Mouse (Mus musculus) heart, embryonic 16.5 days (tissue): ENCODE measurements around the gene Heatr9. TPM values are rescaled to one million over a fixed set of nuclear protein-coding genes. Genes with fewer than 3 reads are reported as not detected.
"Not testable (repeated sequence)": the region's sequence is repeated elsewhere in the genome, so short reads cannot be mapped to it uniquely, and the experiment has no call there.

Experiments
- ATAC-seq: fragments of 200-750 bp; cut with Nextera tagmentation; replicated peaks from 2 replicates; pipeline ENCODE4 v1.8.0; 2017; ENCODE audit warnings: moderate number of reproducible peaks; ENCODE audit not compliant: insufficient read depth, low FRiP score; ENCODE audit errors: extremely low read depth
- H3K27ac ChIP-seq: fragments of 300-500 bp; sonication (generic); 2 replicates; pipeline ENCODE4 v1.5.1; 2014; ENCODE audit warnings: mild to moderate bottlenecking, low read length, control low read depth, moderate library complexity
- H3K27me3 ChIP-seq: fragments of 300-500 bp; sonication (generic); 2 replicates; pipeline ENCODE4 v1.6.1; 2014; ENCODE audit warnings: low read length, mixed read lengths; ENCODE audit not compliant: control insufficient read depth, insufficient read depth
- H3K36me3 ChIP-seq: fragments of 300-500 bp; sonication (generic); 2 replicates; pipeline ENCODE4 v1.6.1; 2014; ENCODE audit not compliant: control insufficient read depth, insufficient read depth
- H3K4me1 ChIP-seq: fragments of 300-500 bp; sonication (generic); 2 replicates; pipeline ENCODE4 v1.6.1; 2014; ENCODE audit warnings: low read length, mixed read lengths; ENCODE audit not compliant: control insufficient read depth, insufficient read depth
- H3K4me2 ChIP-seq: fragments of 300-500 bp; sonication (generic); 2 replicates; pipeline ENCODE4 v1.6.1; 2014; ENCODE audit warnings: low read depth, mild to moderate bottlenecking, control low read depth, low read length
- H3K4me3 ChIP-seq: fragments of 300-500 bp; sonication (generic); 2 replicates; pipeline ENCODE4 v1.5.1; 2014; ENCODE audit warnings: mild to moderate bottlenecking, control low read depth, low read length
- H3K9ac ChIP-seq: fragments of 300-500 bp; sonication (generic); 2 replicates; pipeline ENCODE4 v1.6.1; 2014; ENCODE audit warnings: low read length, control low read depth
- H3K9me3 ChIP-seq: fragments of 300-500 bp; sonication (generic); replicated peaks from 2 replicates; pipeline ENCODE4 v1.6.1; 2016; ENCODE audit warnings: low read length; ENCODE audit not compliant: control insufficient read depth
- WGBS: fragments of 180-500 bp; shearing (Covaris S2); extraction: QIAGEN DNeasy Blood & Tissue Kit; methylation state at CpG from one replicate; pipeline ENCODE4 v1.1.7; 2014; 5-methylcytosine and 5-hydroxymethylcytosine counted together
- polyA plus RNA-seq: library from polyadenylated mRNA; unstranded; fragments of >200 nt; fragmentation: Nextera tagmentation; extraction: Ambion mirVana; gene quantifications from 2 replicates; pipeline ENCODE4 v1.2.1, GENCODE M21; 2015

Heatr9 gene
- polyA plus RNA-seq, 1 experiment from 2014 or later = 0.07 TPM

DNA sequence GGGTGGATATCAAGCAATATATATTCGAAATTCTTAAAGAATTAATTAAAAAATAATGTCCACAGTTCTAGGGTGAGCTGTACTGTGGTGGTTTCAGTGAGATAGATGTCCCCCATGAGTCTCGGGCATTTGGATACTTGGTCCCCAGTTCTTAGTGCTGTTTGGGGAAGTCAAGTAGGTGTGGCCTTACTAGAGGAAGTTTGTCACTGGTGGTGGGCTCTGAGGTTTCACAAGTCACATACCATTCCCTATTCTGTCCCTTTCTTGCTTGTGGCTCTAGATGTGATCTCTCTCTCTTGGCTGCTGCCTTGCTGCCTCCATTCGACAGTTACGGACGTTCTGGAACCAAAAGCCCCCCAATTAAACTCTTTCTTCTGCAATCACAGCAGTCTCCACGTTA is 38.4 kb upstream of the Heatr9 start:
- no peak for ATAC-seq
- Histone ChIP-seq H3K36me3 (no peaks in the 10 kb centered on the region), H3K4me1 (no peaks in the 10 kb centered on the region), H3K27me3 (no peaks in the 10 kb centered on the region), H3K27ac (no peak overlapping the region), H3K9ac (no peak overlapping the region), H3K4me2 (no peak overlapping the region), H3K4me3 (no peak overlapping the region), H3K9me3 (no peaks in the 10 kb centered on the region)
- 63% methylated on average over 6 of the region's 6 CpGs for WGBS

DNA sequence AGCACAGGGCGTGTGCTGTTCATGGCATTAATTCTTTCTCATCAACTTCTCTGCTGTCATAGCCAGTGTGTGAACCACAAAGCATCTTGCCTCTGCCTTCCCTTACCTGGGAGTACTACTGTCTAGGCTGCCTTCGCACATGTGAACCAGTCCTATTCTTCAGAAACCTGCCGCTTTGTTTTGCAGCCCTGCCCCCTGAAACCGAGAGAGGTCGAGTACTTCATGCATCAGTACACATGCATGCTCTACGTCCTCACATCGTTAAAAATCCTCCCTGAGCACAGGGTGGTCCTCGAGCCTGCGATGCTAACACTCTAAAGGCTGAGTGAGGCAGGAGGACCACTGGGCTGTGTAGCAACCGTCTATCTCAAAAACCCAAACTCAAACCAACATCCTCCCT is 35.1 kb upstream of the Heatr9 start:
- H3K4me2 ChIP-seq = no peak overlapping the region
- H3K36me3 ChIP-seq = no peaks in the 10 kb centered on the region
- no peak overlapping the region for H3K9ac ChIP-seq
- no peaks in the 10 kb centered on the region for H3K27me3 ChIP-seq
- no peak for ATAC-seq
- H3K4me3 ChIP-seq = no peak overlapping the region
- no peaks in the 10 kb centered on the region for H3K4me1 ChIP-seq
- H3K27ac ChIP-seq = no peak overlapping the region
- no peaks in the 10 kb centered on the region for H3K9me3 ChIP-seq
- WGBS = 72% methylated on average over 10 of the region's 10 CpGs

DNA sequence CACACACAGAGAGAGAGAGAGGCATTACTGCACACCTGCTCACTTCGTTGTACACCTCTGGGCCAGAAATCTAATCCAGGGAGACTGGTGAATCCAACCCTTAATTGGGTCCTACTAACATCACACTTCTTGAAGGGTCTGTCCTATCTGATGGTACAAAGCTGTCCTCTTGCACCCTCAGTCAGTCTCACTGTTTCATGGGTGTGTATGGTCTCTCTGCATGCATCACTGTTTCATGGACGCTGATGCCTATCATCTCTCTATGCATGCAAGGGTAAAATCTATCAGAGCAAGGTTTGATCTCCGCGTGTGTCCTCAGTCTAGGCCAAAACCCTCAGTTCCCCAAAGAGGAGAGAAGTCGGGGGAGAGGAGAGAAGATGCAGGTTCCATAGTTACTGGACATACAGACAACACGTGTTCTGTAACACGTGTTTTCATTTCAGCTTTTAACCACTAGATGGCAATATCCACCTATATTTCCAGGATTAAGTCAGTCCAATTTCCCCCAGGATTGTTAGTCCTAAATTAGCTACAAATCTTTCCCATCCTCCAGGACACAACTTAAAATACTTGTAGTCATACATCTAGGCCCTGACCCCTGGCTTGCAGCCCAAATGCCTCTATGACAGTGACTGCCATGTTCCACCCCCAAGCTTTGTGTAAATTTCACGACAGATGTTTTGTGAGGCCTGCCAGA is 34.3 kb upstream of the Heatr9 start:
- Histone ChIP-seq H3K4me2 (no peak overlapping the region), H3K9ac (0 out of 2 replicates have a peak overlapping the region, but pooled peaks have one; percentile 17), H3K27ac (no peak overlapping the region), H3K27me3 (no peaks in the 10 kb centered on the region), H3K4me3 (no peak overlapping the region), H3K36me3 (no peaks in the 10 kb centered on the region), H3K9me3 (no peaks in the 10 kb centered on the region), H3K4me1 (no peaks in the 10 kb centered on the region)
- peak; percentile 60; the same call in 1 of the 2 replicates for ATAC-seq
- 27% methylated on average over 8 of the region's 8 CpGs for WGBS

DNA sequence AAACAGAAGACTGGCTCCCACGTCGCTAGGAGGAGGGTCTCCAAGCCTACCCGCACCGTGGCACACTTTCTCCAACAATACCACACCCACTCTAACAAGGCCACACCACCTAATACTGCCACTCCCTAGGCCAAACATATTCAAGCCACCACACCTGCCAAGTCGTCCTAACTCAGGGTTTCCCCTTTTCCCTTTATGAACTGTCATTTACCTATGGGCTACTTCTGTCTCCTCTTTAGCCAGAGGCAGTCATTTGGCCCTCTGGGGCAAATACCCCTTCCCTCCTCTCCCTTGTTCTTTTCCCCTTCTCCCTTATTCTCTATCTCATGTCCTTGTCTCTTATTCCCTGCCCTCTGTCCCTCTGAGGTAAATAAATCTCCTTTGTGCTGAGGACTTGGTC is 29.7 kb upstream of the Heatr9 start:
- no peak for ATAC-seq
- Histone ChIP-seq H3K4me1 (no peaks in the 10 kb centered on the region), H3K9me3 (no peaks in the 10 kb centered on the region), H3K9ac (no peak overlapping the region), H3K4me2 (no peak overlapping the region), H3K27ac (no peak overlapping the region), H3K27me3 (no peaks in the 10 kb centered on the region), H3K36me3 (no peaks in the 10 kb centered on the region), H3K4me3 (no peak overlapping the region)
- 84% methylated on average over 5 of the region's 5 CpGs for WGBS

DNA sequence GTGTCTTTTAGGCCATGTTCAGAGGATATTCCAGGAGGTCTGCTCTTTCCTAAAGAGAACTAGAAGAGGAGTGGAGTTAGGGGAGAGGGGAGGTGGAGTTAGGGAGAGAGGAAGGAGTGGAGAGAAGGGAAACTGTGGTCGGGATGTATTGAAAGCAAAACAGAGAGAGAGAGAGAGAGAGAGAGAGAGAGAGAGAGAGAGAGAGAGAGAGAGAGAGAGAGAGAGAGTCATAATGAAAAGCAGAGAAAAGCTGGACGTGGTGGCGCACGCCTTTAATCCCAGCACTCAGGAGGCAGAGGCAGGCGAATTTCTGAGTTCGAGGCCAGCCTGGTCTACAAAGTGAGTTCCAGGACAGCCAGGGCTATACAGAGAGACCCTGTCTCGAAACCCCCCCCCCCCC is 29.1 kb upstream of the Heatr9 start:
- H3K36me3 ChIP-seq, H3K9me3 ChIP-seq, H3K9ac ChIP-seq, ATAC-seq, H3K4me2 ChIP-seq, H3K27ac ChIP-seq, H3K4me3 ChIP-seq, H3K4me1 ChIP-seq, H3K27me3 ChIP-seq: not testable (repeated sequence)
- 84% methylated on average over 7 of the region's 7 CpGs for WGBS

DNA sequence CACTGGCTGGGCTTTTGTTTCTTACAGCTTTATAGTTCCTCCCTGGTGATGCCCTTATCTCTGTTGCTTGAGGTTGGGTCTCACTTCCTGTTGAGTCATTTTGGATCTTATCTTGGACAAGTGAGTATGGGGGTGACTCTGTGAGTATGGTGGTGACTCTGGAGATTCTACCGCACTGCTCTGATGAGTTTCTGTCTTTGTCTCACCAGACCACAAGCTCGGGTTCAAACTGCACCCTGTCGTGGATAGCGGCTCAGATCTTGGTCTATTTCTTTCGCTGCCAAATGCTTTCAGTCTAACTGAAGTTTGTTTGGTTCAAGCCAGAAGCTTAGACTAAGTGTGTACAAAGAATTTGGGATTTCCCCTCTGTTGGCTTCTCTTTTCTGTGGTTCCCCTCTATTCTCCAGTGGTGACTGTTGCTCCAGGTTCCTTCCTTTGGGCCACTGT is 28.2 kb upstream of the Heatr9 start:
- no peak overlapping the region for H3K4me3 ChIP-seq
- no peak overlapping the region for H3K9ac ChIP-seq
- no peaks in the 10 kb centered on the region for H3K4me1 ChIP-seq
- H3K27me3 ChIP-seq = no peaks in the 10 kb centered on the region
- WGBS = 71% methylated on average over 5 of the region's 5 CpGs
- H3K4me2 ChIP-seq = no peak overlapping the region
- no peaks in the 10 kb centered on the region for H3K36me3 ChIP-seq
- H3K9me3 ChIP-seq = no peaks in the 10 kb centered on the region
- ATAC-seq = no peak
- no peak overlapping the region for H3K27ac ChIP-seq

DNA sequence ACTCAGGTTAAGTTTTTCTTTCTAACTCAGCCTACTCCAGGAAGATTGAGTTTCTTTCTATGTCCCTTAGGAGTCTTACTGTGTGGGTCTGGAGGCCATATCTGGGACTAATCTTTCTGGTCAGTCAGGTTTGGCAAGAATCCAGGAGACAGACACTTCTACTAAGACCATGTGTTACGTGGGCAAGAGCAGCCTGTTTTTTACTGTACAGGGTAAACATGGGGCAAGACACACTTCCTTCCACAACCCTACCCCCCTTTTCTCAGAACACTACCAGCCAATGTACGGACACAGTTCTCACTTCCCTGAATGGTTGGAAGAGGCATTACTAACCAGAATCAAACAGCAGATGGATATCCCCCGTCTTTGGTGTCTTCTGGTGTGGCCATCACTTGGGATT is 22.2 kb upstream of the Heatr9 start:
- Histone ChIP-seq H3K9ac (no peak overlapping the region), H3K36me3 (no peaks in the 10 kb centered on the region), H3K27me3 (no peaks in the 10 kb centered on the region), H3K4me1 (no peaks in the 10 kb centered on the region), H3K9me3 (0 out of 2 replicates have a peak, but pooled peaks cover 3% of the 10 kb centered on the region), H3K4me3 (no peak overlapping the region), H3K4me2 (no peak overlapping the region), H3K27ac (no peak overlapping the region)
- WGBS = 53% methylated on average over 3 of the region's 3 CpGs
- ATAC-seq = no peak

DNA sequence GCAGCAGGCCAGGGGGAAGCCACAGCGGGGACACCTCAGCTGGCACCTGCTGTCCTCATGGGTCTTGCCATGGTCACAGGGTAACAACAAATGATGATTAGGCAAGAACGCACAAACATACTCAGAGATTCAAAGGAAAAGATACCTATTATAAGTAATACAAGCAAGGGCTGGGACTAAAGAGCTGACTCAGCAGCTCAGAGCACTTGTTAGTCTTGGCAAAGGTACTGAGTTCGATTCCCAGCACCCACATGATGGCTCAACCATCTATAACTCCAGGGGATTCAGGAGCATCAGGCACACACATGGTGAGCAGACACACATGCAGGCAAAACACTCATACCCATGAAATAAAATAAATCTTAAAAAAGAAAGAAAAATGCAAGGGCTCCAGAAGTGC is 19.4 kb upstream of the Heatr9 start:
- no peak for ATAC-seq
- WGBS = 84% methylated on average over 3 of the region's 3 CpGs
- no peak overlapping the region for H3K4me3 ChIP-seq
- H3K4me1 ChIP-seq = no peaks in the 10 kb centered on the region
- no peak overlapping the region for H3K27ac ChIP-seq
- no peaks in the 10 kb centered on the region for H3K27me3 ChIP-seq
- H3K4me2 ChIP-seq = no peak overlapping the region
- H3K9ac ChIP-seq = no peak overlapping the region
- 0 out of 2 replicates have a peak, but pooled peaks cover 3% of the 10 kb centered on the region for H3K9me3 ChIP-seq
- no peaks in the 10 kb centered on the region for H3K36me3 ChIP-seq

DNA sequence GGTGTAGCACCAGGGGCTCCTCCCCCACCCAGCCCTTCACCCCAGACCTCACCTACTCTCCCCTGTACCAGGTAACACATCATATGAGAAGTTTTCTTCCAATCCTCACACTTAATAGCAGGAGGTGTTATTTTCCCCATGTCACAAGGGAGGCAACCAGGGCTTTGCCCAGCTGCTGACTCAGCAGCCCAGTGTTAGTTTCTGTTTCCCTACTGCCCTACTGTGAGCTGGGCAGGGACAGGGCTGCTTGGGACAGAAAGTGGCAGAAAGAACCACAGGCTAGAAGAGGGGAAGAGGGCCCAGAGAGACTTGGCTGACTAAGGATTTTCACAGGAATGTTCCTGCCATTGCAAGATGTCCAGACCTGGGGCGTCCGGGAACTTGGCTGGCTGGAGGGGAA is 19.0 kb upstream of the Heatr9 start:
- Histone ChIP-seq H3K9ac (no peak overlapping the region), H3K27me3 (no peaks in the 10 kb centered on the region), H3K27ac (no peak overlapping the region), H3K4me3 (no peak overlapping the region), H3K9me3 (0 out of 2 replicates have a peak, but pooled peaks cover 3% of the 10 kb centered on the region), H3K4me2 (no peak overlapping the region), H3K4me1 (no peaks in the 10 kb centered on the region), H3K36me3 (no peaks in the 10 kb centered on the region)
- no peak; the same call in 1 of the 2 replicates for ATAC-seq
- 53% methylated on average over 2 of the region's 2 CpGs for WGBS
